Mouse (Mus musculus): ENCODE data around the gene Tmsb15a. TPM values are rescaled to one million over a fixed set of nuclear protein-coding genes. Genes with fewer than 3 reads are reported as not detected.
A peak's percentile ranks its signal among the peaks of the same experiment; 100 is the strongest.
"Not testable (repeated sequence)": the region's sequence is repeated elsewhere in the genome, so short reads cannot be mapped to it uniquely, and the experiment has no call there.

The Tmsb15a gene
- polyA plus RNA-seq (2015; fragmentation: Nextera tagmentation; extraction: Ambion mirVana), result not detected in 2 replicates

DNA sequence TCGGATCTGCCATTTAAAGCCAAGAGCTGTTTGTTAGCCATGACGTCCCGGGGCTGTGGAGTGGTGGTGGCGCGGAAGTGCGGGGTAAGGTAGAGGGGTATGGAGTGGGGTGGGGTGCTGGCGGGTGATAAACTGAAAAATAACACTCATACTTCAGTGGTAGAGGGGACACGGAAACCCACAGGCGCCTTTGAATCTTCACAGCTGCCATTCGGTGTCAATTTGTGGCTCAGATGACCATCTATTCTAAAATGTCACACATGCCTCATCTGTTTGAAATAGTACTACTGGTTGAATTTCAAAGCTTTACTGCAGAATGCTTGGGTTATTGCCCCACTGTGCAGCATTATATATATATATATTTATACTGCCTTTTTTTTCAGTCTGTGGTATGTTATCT is at the start of gene Tmsb15a:
TSS of gene Tmsb15a (minus strand) at position 101 of the 400 bp plus-strand sequence.
- no peaks in the 10 kb centered on the region for H3K36me3 ChIP-seq
- no peaks in the 10 kb centered on the region for H3K4me1 ChIP-seq
- WGBS, result 71% methylated on average over 10 of the region's 10 CpGs
- H3K27ac ChIP-seq, result no peak within 1 kb of the TSS
- H3K4me2 ChIP-seq, result no peak within 1 kb of the TSS
- H3K4me3 ChIP-seq, result no peak within 1 kb of the TSS
- H3K27me3 ChIP-seq, result peaks cover 8% of the 10 kb centered on the region; the same call in 1 of the 2 replicates
- no peak for ATAC-seq (ENCODE audit: borderline replicate concordance, extremely low read depth, low FRiP score, low TSS enrichment)
- no peaks in the 10 kb centered on the region for H3K9me3 ChIP-seq
- no peak within 1 kb of the TSS for H3K9ac ChIP-seq

DNA sequence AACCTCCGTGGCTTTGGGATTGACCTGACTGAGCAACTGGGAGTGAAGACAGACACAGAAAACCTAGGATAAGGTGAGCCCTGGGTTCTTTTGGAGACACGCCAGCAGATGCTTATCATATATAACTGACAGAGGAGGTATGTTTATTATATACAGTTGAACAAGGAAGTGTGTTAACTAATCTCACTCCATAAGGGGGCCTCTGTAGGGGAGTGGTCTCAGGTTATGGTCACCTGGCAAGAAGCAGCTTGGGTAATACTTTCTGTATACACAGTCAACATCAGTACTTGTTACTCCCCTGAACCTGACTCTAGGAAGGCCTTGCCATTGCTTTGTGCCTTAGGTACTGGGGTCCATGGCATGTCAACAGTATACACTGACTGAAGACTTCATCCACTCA is 43.5 kb upstream of the Tmsb15a start:
- Histone ChIP-seq H3K27me3 (no peaks in the 10 kb centered on the region), H3K4me1 (no peaks in the 10 kb centered on the region), H3K36me3 (no peaks in the 10 kb centered on the region), H3K4me3 (no peak overlapping the region), H3K9me3 (no peaks in the 10 kb centered on the region), H3K27ac (no peak overlapping the region), H3K9ac (no peak overlapping the region), H3K4me2 (no peak overlapping the region)
- no peak for ATAC-seq (ENCODE audit: borderline replicate concordance, extremely low read depth, low FRiP score, low TSS enrichment)
- WGBS, result 65% methylated on average over 2 of the region's 2 CpGs

DNA sequence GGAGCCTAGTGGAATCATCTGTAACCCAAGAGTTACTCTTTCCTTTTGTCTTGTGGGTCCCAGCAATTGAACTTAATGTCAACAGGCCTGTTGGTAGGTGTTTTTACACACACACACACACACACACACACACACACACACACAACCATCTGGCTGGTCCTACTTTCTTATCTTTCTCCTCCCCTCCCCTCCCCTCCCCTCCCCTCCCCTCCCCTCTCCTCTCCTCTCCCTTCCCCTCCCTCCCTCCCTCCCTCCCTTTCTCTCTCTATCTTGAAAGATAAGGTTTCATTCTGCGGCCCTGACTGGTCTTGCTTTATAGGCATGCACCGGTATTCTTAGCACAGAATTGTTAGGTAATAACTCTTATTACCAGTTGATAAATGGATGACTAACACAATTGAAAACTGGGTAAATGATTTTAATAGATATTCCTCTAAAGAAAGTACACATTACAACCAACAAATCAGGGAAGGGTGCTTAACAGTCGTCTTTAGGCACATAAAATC is 43.0 kb upstream of the Tmsb15a start:
- Histone ChIP-seq H3K4me2 (no peak overlapping the region), H3K4me1 (no peaks in the 10 kb centered on the region), H3K9me3 (no peaks in the 10 kb centered on the region), H3K36me3 (no peaks in the 10 kb centered on the region), H3K27ac (no peak overlapping the region), H3K27me3 (no peaks in the 10 kb centered on the region), H3K4me3 (no peak overlapping the region), H3K9ac (no peak overlapping the region)
- ATAC-seq (ENCODE audit: borderline replicate concordance, extremely low read depth, low FRiP score, low TSS enrichment), result no peak
- 46% methylated on average over 3 of the region's 3 CpGs for WGBS

DNA sequence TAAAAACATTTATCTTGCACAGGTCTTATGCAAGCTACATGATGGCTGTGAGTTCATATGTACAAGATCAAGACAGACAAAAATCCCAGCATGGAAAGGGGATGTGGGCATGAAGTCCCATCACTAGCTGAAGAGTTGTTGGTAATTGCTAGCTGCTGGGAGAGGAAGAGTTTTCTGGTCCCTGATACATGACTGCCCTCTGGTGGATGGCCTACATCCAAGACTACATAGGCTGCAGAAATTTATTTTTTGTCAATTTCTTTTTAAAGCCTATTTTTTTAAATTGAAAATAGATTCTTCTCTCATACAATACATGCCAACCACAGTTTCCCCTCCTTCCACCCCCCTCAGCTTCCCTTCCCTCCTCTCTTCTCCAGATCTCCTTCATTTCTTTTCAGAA is 36.6 kb upstream of the Tmsb15a start:
- no peak for ATAC-seq (ENCODE audit: borderline replicate concordance, extremely low read depth, low FRiP score, low TSS enrichment)

DNA sequence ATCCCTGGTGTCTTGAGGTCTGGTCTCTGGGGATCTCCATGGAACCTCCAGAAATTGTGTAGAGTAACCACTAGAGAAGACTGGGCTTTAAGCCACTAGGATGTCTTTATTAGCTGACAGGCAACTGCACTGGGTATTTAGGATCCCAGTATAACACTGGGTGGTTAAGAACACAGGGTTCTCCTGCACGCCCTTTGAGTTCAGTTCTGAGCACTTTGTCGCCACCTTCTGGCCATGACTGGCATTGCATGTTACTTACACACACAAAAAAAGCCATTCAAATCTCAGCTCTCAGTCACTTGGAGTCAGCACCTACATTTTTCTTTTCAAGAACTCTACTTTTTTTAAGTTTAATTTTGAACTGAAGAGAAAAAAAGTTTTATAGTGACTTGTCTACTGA is 27.8 kb upstream of the Tmsb15a start:
- Histone ChIP-seq H3K9ac (no peak overlapping the region), H3K27ac (no peak overlapping the region), H3K27me3 (no peaks in the 10 kb centered on the region), H3K4me2 (no peak overlapping the region), H3K4me1 (no peaks in the 10 kb centered on the region), H3K36me3 (no peaks in the 10 kb centered on the region), H3K9me3 (no peaks in the 10 kb centered on the region), H3K4me3 (no peak overlapping the region)
- no peak for ATAC-seq (ENCODE audit: borderline replicate concordance, extremely low read depth, low FRiP score, low TSS enrichment)
- WGBS, result 0% methylated on average over 2 of the region's 2 CpGs

More for the DNA sequence above, 36.6 kb upstream of the Tmsb15a start:
- H3K4me1 ChIP-seq, result no peaks in the 10 kb centered on the region
- H3K4me2 ChIP-seq, result no peak overlapping the region
- H3K36me3 ChIP-seq, result peaks cover 3% of the 10 kb centered on the region; the same call in 1 of the 2 replicates
- no peak overlapping the region for H3K27ac ChIP-seq
- H3K9ac ChIP-seq, result no peak overlapping the region
- H3K4me3 ChIP-seq, result no peak overlapping the region
- H3K27me3 ChIP-seq, result no peaks in the 10 kb centered on the region
- H3K9me3 ChIP-seq, result no peaks in the 10 kb centered on the region

DNA sequence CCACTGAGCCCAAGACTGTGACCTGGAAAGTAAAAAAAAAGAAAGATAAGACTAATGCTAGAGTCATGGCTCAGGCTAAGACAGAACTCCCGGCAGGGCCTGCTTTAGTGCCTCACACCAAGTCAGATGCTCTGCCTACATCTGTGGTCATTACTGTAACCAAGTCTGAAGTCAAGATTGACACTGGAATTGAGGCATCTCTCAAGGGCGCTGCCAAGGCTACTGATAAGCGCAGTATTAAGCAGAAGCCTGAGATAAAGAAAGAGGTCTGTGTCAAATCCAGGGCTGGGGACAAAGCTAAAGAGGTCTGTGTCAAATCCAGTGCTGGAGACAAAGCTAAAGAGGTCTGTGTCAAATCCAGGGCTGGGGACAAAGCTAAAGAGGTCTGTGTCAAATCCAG is 20.3 kb upstream of the Tmsb15a start:
- not testable (repeated sequence) for H3K4me2 ChIP-seq; H3K36me3 ChIP-seq; H3K27me3 ChIP-seq; H3K9me3 ChIP-seq; H3K27ac ChIP-seq; H3K4me3 ChIP-seq; ATAC-seq (ENCODE audit: borderline replicate concordance, extremely low read depth, low FRiP score, low TSS enrichment); H3K9ac ChIP-seq; H3K4me1 ChIP-seq
- WGBS, result 90% methylated on average over 3 of the region's 3 CpGs

DNA sequence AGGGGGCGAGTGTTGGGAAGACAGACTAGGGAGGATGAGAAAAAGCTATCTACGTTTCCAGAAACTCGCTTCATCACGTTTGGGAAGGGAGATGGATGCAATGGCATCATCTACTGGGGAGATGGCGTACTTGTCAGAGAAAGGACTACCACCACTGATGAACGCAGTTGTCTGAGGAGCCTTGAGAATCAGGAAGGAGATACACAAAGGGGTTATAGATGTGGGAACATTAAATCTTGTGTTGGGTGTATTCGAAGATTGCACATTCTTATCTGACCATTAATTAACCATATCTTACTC is 17.9 kb upstream of the Tmsb15a start:
- WGBS, result 18% methylated on average over 7 of the region's 7 CpGs
- no peaks in the 10 kb centered on the region for H3K4me1 ChIP-seq
- H3K4me3 ChIP-seq, result peak overlapping the region; percentile 63
- peak overlapping the region; percentile 66 for H3K9ac ChIP-seq
- H3K9me3 ChIP-seq, result no peaks in the 10 kb centered on the region
- H3K27ac ChIP-seq, result no peak overlapping the region
- no peaks in the 10 kb centered on the region for H3K27me3 ChIP-seq
- no peak for ATAC-seq (ENCODE audit: borderline replicate concordance, extremely low read depth, low FRiP score, low TSS enrichment)
- no peaks in the 10 kb centered on the region for H3K36me3 ChIP-seq
- H3K4me2 ChIP-seq, result peak overlapping the region; percentile 58

DNA sequence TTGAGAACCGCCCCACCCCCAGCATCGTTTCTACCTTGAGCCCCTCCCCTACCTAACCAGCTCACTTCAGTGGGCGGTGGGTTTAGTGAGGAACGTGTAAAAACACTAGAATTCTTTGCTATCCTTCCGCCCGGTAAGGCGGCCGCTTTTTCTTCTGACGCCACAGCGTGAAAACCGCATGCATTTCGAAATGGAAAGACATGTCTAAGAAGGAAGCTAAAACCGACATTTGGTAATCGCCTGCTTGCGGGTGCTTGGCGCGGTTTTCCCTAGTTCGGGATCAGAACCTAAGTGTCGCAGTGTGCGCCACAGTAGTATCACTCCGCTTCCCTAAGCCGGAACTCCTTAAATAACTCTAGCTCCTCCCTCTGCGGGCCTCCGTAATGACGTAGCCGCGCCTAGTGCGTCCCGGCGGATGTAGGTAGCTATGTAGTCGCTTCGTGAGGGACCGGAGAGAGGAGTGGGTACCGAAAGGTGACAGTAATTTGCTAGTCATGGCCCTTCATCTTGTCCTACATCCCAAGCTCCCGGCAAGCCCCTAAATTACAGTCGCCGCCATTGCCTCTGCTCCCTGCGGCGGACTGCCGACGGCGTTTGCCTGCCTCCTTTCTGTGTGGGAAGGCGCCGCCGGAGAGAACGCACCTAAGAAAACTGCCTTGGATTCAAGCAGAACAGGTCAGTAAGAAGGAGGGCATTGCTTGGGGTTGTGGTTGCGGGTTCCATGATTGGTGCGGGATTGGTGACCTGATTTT is 17.4 kb upstream of the Tmsb15a start, which contains the start of the genes Armcx5 and Gprasp1:
TSS of gene Armcx5 (plus strand) at position 430 of the 752 bp plus-strand sequence.
TSS of gene Gprasp1 (plus strand) at position 430 of the 752 bp plus-strand sequence.
- WGBS, result 17% methylated on average over 48 of the region's 48 CpGs
- Histone ChIP-seq H3K36me3 (no peaks in the 10 kb centered on the region), H3K4me1 (no peaks in the 10 kb centered on the region), H3K9me3 (no peaks in the 10 kb centered on the region), H3K27me3 (no peaks in the 10 kb centered on the region), H3K4me2 (peak within 1 kb of the TSS; percentile 58), H3K4me3 (peak within 1 kb of the TSS; percentile 63), H3K9ac (peak within 1 kb of the TSS; percentile 66), H3K27ac (peak within 1 kb of the TSS; percentile 57)
- ATAC-seq (ENCODE audit: borderline replicate concordance, extremely low read depth, low FRiP score, low TSS enrichment), result peak; percentile 97

DNA sequence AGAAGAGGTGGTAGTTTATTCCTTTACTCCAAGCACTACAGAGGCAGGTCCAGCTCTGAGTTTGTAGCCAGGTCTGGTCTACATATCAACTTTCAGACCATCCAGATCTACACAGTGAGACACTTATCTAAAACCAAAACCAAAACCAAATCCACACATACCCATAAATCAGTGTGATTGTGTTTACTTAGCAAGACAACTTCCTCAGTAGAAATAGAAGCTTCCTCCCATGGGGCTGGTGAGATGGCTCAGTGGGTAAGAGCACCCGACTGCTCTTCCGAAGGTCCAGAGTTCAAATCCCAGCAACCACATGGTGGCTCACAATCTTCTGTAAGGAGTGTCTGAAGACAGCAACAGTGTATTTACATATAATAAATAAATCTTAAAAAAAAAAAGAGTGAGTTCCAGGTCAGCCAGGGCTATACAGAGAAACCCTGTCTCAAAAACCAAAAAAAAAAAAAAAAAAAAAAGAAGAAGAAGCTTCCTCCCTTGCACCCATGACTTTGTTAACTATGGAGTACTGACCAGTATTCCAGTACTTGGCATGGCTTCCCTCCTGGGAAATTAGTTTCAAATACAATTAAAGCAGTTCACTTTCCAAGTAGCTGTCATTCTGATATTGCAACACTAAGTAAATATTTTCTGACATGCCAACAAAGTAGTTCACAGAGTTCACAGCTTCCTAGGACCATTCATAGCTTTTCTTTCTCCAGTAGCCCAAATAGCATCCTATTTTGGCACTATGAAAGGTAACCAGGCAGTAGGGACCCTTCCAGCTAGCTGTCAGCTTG is 13.9 kb upstream of the Tmsb15a start:
- Histone ChIP-seq H3K4me1 (no peaks in the 10 kb centered on the region), H3K9ac (no peak overlapping the region), H3K4me2 (no peak overlapping the region), H3K4me3 (no peak overlapping the region), H3K36me3 (no peaks in the 10 kb centered on the region), H3K27ac (no peak overlapping the region), H3K27me3 (no peaks in the 10 kb centered on the region), H3K9me3 (no peaks in the 10 kb centered on the region)
- ATAC-seq (ENCODE audit: borderline replicate concordance, extremely low read depth, low FRiP score, low TSS enrichment), result no peak
- 90% methylated on average over 2 of the region's 2 CpGs for WGBS

DNA sequence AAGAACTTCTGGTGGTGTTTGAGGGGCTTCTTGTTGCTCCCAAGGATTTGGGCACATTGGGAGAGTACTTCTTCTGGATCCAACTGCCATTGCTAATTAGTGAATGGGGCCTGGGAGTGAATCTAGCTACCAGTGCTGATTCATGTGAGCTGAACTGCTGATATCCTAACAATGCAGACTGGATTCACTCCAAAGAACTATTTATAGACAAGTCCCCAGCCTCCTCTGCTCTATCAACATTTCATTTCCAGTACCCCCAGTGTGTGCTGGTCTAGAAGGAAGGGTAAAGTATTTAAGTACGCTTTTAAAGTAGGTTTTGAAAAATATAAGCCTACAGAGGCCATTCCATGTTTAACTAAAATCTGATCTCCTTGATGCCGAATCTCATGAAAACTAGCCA is 12.2 kb downstream of the Tmsb15a start:
- H3K9me3 ChIP-seq, result no peaks in the 10 kb centered on the region
- no peak overlapping the region for H3K4me3 ChIP-seq
- no peak overlapping the region for H3K4me2 ChIP-seq
- H3K27ac ChIP-seq, result no peak overlapping the region
- H3K9ac ChIP-seq, result no peak overlapping the region
- no peaks in the 10 kb centered on the region for H3K36me3 ChIP-seq
- H3K4me1 ChIP-seq, result no peaks in the 10 kb centered on the region
- no peak for ATAC-seq (ENCODE audit: borderline replicate concordance, extremely low read depth, low FRiP score, low TSS enrichment)
- 76% methylated on average over 2 of the region's 2 CpGs for WGBS
- H3K27me3 ChIP-seq, result no peaks in the 10 kb centered on the region

DNA sequence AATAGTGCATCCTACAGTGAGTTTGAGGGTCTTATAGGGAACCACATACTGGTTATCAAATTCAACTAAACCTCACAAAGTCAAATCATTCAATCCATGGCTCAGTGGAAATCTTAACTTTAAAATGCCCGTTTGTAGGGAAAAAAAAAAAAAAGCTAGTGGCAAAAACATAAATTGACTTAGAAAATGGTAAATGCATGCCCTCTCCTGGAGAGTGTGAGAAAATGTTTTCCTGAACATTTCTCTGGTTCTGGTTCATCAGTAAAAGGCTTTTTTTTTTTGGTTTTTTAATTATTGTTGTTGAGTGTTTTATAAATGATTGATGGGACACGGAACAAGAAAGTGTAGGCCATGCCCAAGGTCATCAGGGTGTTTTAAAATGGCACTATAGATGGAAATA is 20.7 kb downstream of the Tmsb15a start:
- ATAC-seq (ENCODE audit: borderline replicate concordance, extremely low read depth, low FRiP score, low TSS enrichment), result no peak
- H3K9me3 ChIP-seq, result no peaks in the 10 kb centered on the region
- H3K36me3 ChIP-seq, result no peaks in the 10 kb centered on the region
- H3K4me3 ChIP-seq, result no peak overlapping the region
- no peak overlapping the region for H3K27ac ChIP-seq
- 27% methylated on average over 2 of the region's 2 CpGs for WGBS
- H3K4me1 ChIP-seq, result no peaks in the 10 kb centered on the region
- no peaks in the 10 kb centered on the region for H3K27me3 ChIP-seq
- no peak overlapping the region for H3K4me2 ChIP-seq
- H3K9ac ChIP-seq, result no peak overlapping the region

DNA sequence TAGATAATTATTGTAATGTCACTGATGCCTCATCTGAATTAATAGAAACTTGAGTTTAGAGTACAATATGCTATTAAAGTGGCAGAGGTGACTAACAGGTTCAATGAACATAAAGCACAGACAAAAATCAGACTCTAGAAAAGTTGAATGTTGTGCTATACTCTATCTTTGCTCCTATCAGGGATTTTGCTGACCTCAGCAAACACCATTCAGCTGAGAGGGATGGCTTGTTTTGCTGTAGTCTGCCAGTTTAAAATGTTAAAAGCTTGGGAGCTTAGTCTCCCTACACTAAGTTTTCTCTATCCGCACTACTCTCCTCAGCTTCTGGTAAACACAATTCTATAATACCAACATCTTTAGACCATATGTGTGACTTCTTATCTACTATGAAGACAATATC is 21.9 kb downstream of the Tmsb15a start:
- Histone ChIP-seq H3K36me3 (no peaks in the 10 kb centered on the region), H3K4me1 (no peaks in the 10 kb centered on the region), H3K4me2 (no peak overlapping the region), H3K27ac (no peak overlapping the region), H3K9me3 (no peaks in the 10 kb centered on the region), H3K9ac (no peak overlapping the region), H3K4me3 (no peak overlapping the region), H3K27me3 (no peaks in the 10 kb centered on the region)
- ATAC-seq (ENCODE audit: borderline replicate concordance, extremely low read depth, low FRiP score, low TSS enrichment), result no peak
- WGBS, result 78% methylated on average over 1 of the region's 1 CpGs
